Mouse (Mus musculus) stomach, embryonic 14.5 days (tissue): ENCODE measurements around the gene Cyp2ab1. TPM values are rescaled to one million over a fixed set of nuclear protein-coding genes. Genes with fewer than 3 reads are reported as not detected.
"Not testable (repeated sequence)": the region's sequence is repeated elsewhere in the genome, so short reads cannot be mapped to it uniquely, and the experiment has no call there.

ENCODE experiments used
- ATAC-seq: fragments of 200-750 bp; cut with Nextera tagmentation; 2 replicates; pipeline ENCODE4 v1.8.0; 2017; ENCODE audit warnings: low read depth, moderate TSS enrichment; ENCODE audit not compliant: insufficient number of reproducible peaks, insufficient read depth, low FRiP score
- H3K27ac ChIP-seq: fragments of 300-500 bp; sonication (generic); 2 replicates; pipeline ENCODE4 v1.5.1; 2014; ENCODE audit warnings: mild to moderate bottlenecking, low read length, moderate library complexity, mixed read lengths
- H3K27me3 ChIP-seq: fragments of 300-500 bp; sonication (generic); 2 replicates; pipeline ENCODE4 v1.6.1; 2014; ENCODE audit warnings: low read length, control low read depth, mixed read lengths; ENCODE audit not compliant: control insufficient read depth, insufficient read depth
- H3K36me3 ChIP-seq: fragments of 300-500 bp; sonication (generic); 2 replicates; pipeline ENCODE4 v1.6.1; 2014; ENCODE audit warnings: mild to moderate bottlenecking, control low read depth, low read length, moderate library complexity, mixed read lengths; ENCODE audit not compliant: control insufficient read depth, insufficient read depth
- H3K4me1 ChIP-seq: fragments of 300-500 bp; sonication (generic); 2 replicates; pipeline ENCODE4 v1.6.1; 2014; ENCODE audit warnings: low read length, control low read depth, mixed read lengths; ENCODE audit not compliant: control insufficient read depth, insufficient read depth
- H3K4me2 ChIP-seq: fragments of 300-500 bp; sonication (generic); replicated peaks from 2 replicates; pipeline ENCODE4 v1.6.1; 2014; ENCODE audit warnings: low read depth, low read length, control low read depth
- H3K4me3 ChIP-seq: fragments of 300-500 bp; sonication (generic); 2 replicates; pipeline ENCODE4 v1.5.1; 2014; ENCODE audit warnings: low read depth, low read length, control low read depth
- H3K9ac ChIP-seq: fragments of 300-500 bp; sonication (generic); replicated peaks from 2 replicates; pipeline ENCODE4 v1.6.1; 2014; ENCODE audit warnings: low read depth, mild to moderate bottlenecking, control low read depth, low read length, moderate library complexity, mixed read lengths
- H3K9me3 ChIP-seq: fragments of 300-500 bp; sonication (generic); 2 replicates; pipeline ENCODE4 v1.6.1; 2016; ENCODE audit warnings: low read depth, low read length, control low read depth; ENCODE audit not compliant: control insufficient read depth
- WGBS: fragments of 180-500 bp; shearing (Covaris S2); extraction: QIAGEN DNeasy Blood & Tissue Kit; methylation state at CpG from one replicate; pipeline ENCODE4 v1.1.7; 2014; 5-methylcytosine and 5-hydroxymethylcytosine counted together
- polyA plus RNA-seq: library from polyadenylated mRNA; unstranded; fragments of >200 nt; fragmentation: Nextera tagmentation; extraction: Ambion mirVana; gene quantifications from 2 replicates; pipeline ENCODE4 v1.2.1, GENCODE M21; 2014

The Cyp2ab1 gene
- not detected in 2 replicates for polyA plus RNA-seq

GRCm38 (mm10) chr16:20325286-20325685 is at the start of gene Cyp2ab1:
TSS of gene Cyp2ab1 (minus strand) at chr16:20325404.
- WGBS, result 62% methylated on average over 5 of the region's 5 CpGs

GRCm38 (mm10) chr16:20371731-20372130 is 46.5 kb upstream of the Cyp2ab1 start:
- Histone ChIP-seq H3K9me3 (no peaks in the 10 kb centered on the region), H3K27me3 (no peaks in the 10 kb centered on the region), H3K27ac (no peak overlapping the region), H3K9ac (no peak overlapping the region), H3K36me3 (peaks cover 38% of the 10 kb centered on the region), H3K4me2 (no peak overlapping the region), H3K4me1 (no peaks in the 10 kb centered on the region), H3K4me3 (no peak overlapping the region)
- 54% methylated on average over 4 of the region's 4 CpGs for WGBS
- no peak for ATAC-seq

More at GRCm38 (mm10) chr16:20325286-20325685, at the start of gene Cyp2ab1:
- Histone ChIP-seq H3K36me3 (no peaks in the 10 kb centered on the region), H3K27ac (no peak within 1 kb of the TSS), H3K4me1 (no peaks in the 10 kb centered on the region), H3K27me3 (no peaks in the 10 kb centered on the region), H3K9ac (no peak within 1 kb of the TSS), H3K4me3 (no peak within 1 kb of the TSS), H3K9me3 (no peaks in the 10 kb centered on the region), H3K4me2 (no peak within 1 kb of the TSS)
- no peak for ATAC-seq

GRCm38 (mm10) chr16:20368221-20368620 is 43.0 kb upstream of the Cyp2ab1 start:
- Histone ChIP-seq H3K4me3 (no peak overlapping the region), H3K4me2 (no peak overlapping the region), H3K27ac (no peak overlapping the region), H3K9ac (no peak overlapping the region), H3K36me3 (peaks cover 40% of the 10 kb centered on the region), H3K27me3 (no peaks in the 10 kb centered on the region), H3K9me3 (no peaks in the 10 kb centered on the region), H3K4me1 (no peaks in the 10 kb centered on the region)
- 90% methylated on average over 9 of the region's 9 CpGs for WGBS
- no peak for ATAC-seq

GRCm38 (mm10) chr16:20362121-20362520 is 36.9 kb upstream of the Cyp2ab1 start:
- Histone ChIP-seq H3K9ac (no peak overlapping the region), H3K9me3 (no peaks in the 10 kb centered on the region), H3K27ac (no peak overlapping the region), H3K4me2 (no peak overlapping the region), H3K27me3 (no peaks in the 10 kb centered on the region), H3K4me1 (no peaks in the 10 kb centered on the region), H3K36me3 (peaks cover 37% of the 10 kb centered on the region), H3K4me3 (no peak overlapping the region)
- 92% methylated on average over 11 of the region's 11 CpGs for WGBS
- ATAC-seq, result no peak

DNA sequence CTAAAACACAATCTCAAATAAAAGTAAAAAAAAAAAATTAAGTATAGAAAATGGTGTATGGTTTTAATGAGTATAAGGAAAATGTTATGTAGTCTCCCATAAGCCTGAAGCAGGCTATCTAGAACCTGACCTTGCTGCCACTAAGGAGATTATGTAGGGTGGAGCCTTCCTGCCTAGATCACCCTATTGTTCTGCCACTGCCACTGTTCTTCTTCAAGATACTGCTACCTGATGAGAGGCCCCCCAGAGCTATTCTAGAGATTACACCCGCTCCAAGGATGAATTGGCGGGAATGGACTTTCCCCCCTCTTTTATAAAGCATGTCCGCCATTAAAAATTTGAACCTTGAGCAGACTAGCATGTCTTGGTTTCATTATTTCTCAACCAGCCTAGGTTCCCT is 36.3 kb upstream of the Cyp2ab1 start:
- not testable (repeated sequence) for H3K9ac ChIP-seq, H3K27me3 ChIP-seq, H3K4me2 ChIP-seq, H3K27ac ChIP-seq, H3K4me1 ChIP-seq, H3K4me3 ChIP-seq, ATAC-seq, H3K9me3 ChIP-seq
- peaks cover 32% of the 10 kb centered on the region for H3K36me3 ChIP-seq
- WGBS, result 93% methylated on average over 3 of the region's 3 CpGs

GRCm38 (mm10) chr16:20359643-20360295 is 34.6 kb upstream of the Cyp2ab1 start:
- Histone ChIP-seq H3K36me3 (peaks cover 27% of the 10 kb centered on the region), H3K4me3 (no peak overlapping the region)
- 87% methylated on average over 9 of the region's 9 CpGs for WGBS

GRCm38 (mm10) chr16:20357837-20358236 is 32.6 kb upstream of the Cyp2ab1 start:
- Histone ChIP-seq H3K27me3 (no peaks in the 10 kb centered on the region), H3K27ac (no peak overlapping the region), H3K4me3 (no peak overlapping the region), H3K9ac (no peak overlapping the region), H3K4me1 (no peaks in the 10 kb centered on the region), H3K4me2 (no peak overlapping the region), H3K9me3 (no peaks in the 10 kb centered on the region), H3K36me3 (peaks cover 22% of the 10 kb centered on the region)
- 97% methylated on average over 5 of the region's 5 CpGs for WGBS
- ATAC-seq, result no peak

More at GRCm38 (mm10) chr16:20359643-20360295, 34.6 kb upstream of the Cyp2ab1 start:
- Histone ChIP-seq H3K9ac (no peak overlapping the region), H3K4me1 (no peaks in the 10 kb centered on the region), H3K27ac (no peak overlapping the region), H3K27me3 (no peaks in the 10 kb centered on the region), H3K4me2 (no peak overlapping the region), H3K9me3 (no peaks in the 10 kb centered on the region)
- ATAC-seq, result no peak

DNA sequence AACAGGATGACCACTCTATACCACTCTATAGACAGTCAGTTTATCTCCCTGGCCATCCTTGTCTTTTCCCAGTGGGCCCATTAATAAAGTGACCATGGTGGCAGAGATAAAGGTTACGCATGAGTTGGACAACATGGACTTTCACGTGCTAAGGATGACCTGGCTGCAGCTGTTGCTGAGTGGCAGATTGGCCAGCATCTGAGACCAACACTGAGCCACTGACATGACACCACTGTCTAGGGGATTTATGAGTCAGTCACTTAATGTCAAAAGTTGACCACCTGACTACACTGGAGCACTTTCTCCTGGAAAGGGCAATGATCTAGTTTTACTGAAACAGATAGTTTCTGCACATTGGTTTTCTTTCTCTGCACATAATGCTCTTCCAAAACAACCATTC is 29.6 kb upstream of the Cyp2ab1 start:
- H3K27me3 ChIP-seq, result no peaks in the 10 kb centered on the region
- no peak overlapping the region for H3K4me3 ChIP-seq
- no peak for ATAC-seq
- H3K9ac ChIP-seq, result no peak overlapping the region
- 88% methylated on average over 2 of the region's 2 CpGs for WGBS
- H3K36me3 ChIP-seq, result peaks cover 16% of the 10 kb centered on the region
- H3K4me1 ChIP-seq, result no peaks in the 10 kb centered on the region
- no peak overlapping the region for H3K27ac ChIP-seq
- H3K9me3 ChIP-seq, result no peaks in the 10 kb centered on the region
- H3K4me2 ChIP-seq, result no peak overlapping the region

- H3K4me3 ChIP-seq, result no peak overlapping the region
- no peaks in the 10 kb centered on the region for H3K9me3 ChIP-seq
- no peak overlapping the region for H3K27ac ChIP-seq
- H3K9ac ChIP-seq, result no peak overlapping the region
- WGBS, result 81% methylated on average over 1 of the region's 1 CpGs
- H3K36me3 ChIP-seq, result peaks cover 16% of the 10 kb centered on the region
- H3K27me3 ChIP-seq, result no peaks in the 10 kb centered on the region
- no peaks in the 10 kb centered on the region for H3K4me1 ChIP-seq
- H3K4me2 ChIP-seq, result no peak overlapping the region
- no peak for ATAC-seq
Measured at GRCm38 (mm10) chr16:20354011-20354410, 28.8 kb upstream of the Cyp2ab1 start.
